Mouse (Mus musculus) CH12.LX (cell line): ENCODE measurements around the gene Atxn7.
A peak's percentile ranks its signal among the peaks of the same experiment; 100 is the strongest.

ENCODE experiments used
- CHD1 ChIP-seq: IDR thresholded peaks from 2 replicates; pipeline ENCODE4 v1.6.1; 2012; ENCODE audit warnings: low read depth, low read length, improper control_type of control experiment, inconsistent platforms
- CHD2 ChIP-seq: IDR thresholded peaks from 2 replicates; pipeline ENCODE4 v1.6.1; 2011; ENCODE audit warnings: low read length, improper control_type of control experiment
- CTCF ChIP-seq, 2 experiments: IDR thresholded peaks in 1 of 2; conservative IDR thresholded peaks in 1 of 2; 2 replicates each; pipeline ENCODE4 v1.5.1; 2011 to 2012; ENCODE audit warnings: low read depth in 2 of 2, low read length in 2 of 2, improper control_type of control experiment in 1 of 2, inconsistent platforms in 1 of 2, mild to moderate bottlenecking in 1 of 2, moderate library complexity in 1 of 2
- ETS1 ChIP-seq: conservative IDR thresholded peaks from 2 replicates; pipeline ENCODE4 v1.6.1; 2012; ENCODE audit warnings: low read depth, mild to moderate bottlenecking, inconsistent platforms, low read length, improper control_type of control experiment, moderate library complexity
- MAFK ChIP-seq: IDR thresholded peaks from 2 replicates; pipeline ENCODE4 v1.6.1; 2011; ENCODE audit warnings: low read length, improper control_type of control experiment; ENCODE audit not compliant: insufficient replicate concordance
- POLR2A ChIP-seq: IDR thresholded peaks from 2 replicates; pipeline ENCODE4 v1.6.1; 2011; ENCODE audit warnings: low read depth, mild to moderate bottlenecking, improper control_type of control experiment, low read length

- TF ChIP-seq CTCF (conservative IDR thresholded peaks at IDR 0.05 in 1 of 2, IDR thresholded peaks at IDR 0.05 in 1 of 2; ENCODE audit: low read depth in 2 of 2, low read length in 2 of 2): peak; percentile 70 to 88
- TF ChIP-seq POLR2A: no peak
- TF ChIP-seq CHD2: no peak
- TF ChIP-seq ETS1: no peak
- TF ChIP-seq CHD1: no peak
- TF ChIP-seq MAFK: no peak
Observed at GRCm38 (mm10) chr14:13917630-13918029, 43.6 kb upstream of the Atxn7 start.
